Mouse (Mus musculus) embryonic fibroblast, embryonic 13.5 days (primary cell): ENCODE data around the gene L1cam. TPM values are rescaled to one million over a fixed set of nuclear protein-coding genes. Genes with fewer than 3 reads are reported as not detected.

Experiments used
- H3K27ac ChIP-seq: 2 replicates; pipeline ENCODE4 v1.5.1; 2012; ENCODE audit warnings: low read length, control low read depth, inconsistent platforms; ENCODE audit not compliant: insufficient read depth
- H3K4me1 ChIP-seq: 2 replicates; pipeline ENCODE4 v1.6.1; 2011; ENCODE audit warnings: low read length; ENCODE audit not compliant: control insufficient read depth, insufficient read depth
- H3K4me3 ChIP-seq: 2 replicates; pipeline ENCODE4 v1.5.1; 2011; ENCODE audit warnings: mild to moderate bottlenecking, control low read depth, low read length; ENCODE audit not compliant: insufficient read depth
- CTCF ChIP-seq: IDR thresholded peaks from 2 replicates; pipeline ENCODE4 v1.5.1; 2011; ENCODE audit warnings: mild to moderate bottlenecking, control low read depth, low read length, moderate library complexity, borderline replicate concordance; ENCODE audit not compliant: insufficient read depth
- POLR2A ChIP-seq: IDR thresholded peaks from 2 replicates; pipeline ENCODE4 v1.6.1; 2011; ENCODE audit warnings: low read depth, mild to moderate bottlenecking, control low read depth, low read length, moderate library complexity
- polyA plus RNA-seq: library from polyadenylated mRNA; stranded (reverse); fragments of >200 nt; gene quantifications from 2 replicates; pipeline ENCODE4 v1.2.4, GENCODE M21; 2011; ENCODE audit warnings: low read depth; ENCODE audit not compliant: missing spikeins, insufficient read length

L1cam gene
- polyA plus RNA-seq, 1 experiment, result 1.3 TPM

DNA sequence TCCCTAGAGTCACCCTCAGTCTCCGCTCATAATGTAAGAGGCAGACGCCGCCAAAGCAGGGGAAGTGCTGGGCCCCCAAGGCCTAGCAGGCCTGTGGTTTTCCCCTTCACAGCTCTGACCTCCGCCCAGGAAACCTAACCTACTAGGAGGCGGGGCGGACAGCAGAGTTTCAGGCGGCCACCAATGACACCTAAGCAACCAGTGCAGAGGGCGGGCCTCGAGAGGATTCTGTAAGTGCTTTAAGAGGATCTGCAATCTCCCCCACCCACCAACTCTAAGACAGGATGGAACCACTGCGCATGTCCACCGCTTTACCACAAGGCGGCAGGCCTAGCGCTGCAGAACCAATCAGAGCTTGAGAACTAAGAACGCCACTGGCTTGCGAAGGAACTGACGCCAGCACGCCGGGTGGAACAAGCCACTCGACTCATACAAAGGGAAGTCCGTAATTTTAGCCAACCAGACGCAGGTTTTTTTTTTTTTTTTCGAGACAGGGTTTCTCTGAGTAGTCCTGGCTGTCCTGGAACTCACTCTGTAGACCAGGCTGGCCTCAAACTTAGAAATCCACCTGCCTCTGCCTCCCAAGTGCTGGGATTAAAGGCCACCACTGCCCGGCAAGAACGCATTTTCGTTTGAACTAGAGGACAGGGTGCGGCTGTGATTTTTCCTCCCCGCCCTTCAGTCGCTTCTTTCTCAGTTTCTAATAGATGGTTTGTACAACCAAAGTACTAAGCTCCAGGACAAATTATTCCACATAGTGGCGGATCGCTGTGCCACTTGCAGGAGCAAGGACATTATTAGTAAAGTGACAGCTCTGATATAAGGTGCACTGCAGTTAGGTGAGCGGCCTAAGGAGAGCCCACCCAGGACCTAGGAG is 19.2 kb upstream of the L1cam start:
- no peak overlapping the region; the same call in 1 of the 2 replicates for H3K4me3 ChIP-seq
- TF ChIP-seq CTCF (no peak), POLR2A (peak; percentile 63)
- no peaks in the 10 kb centered on the region for H3K4me1 ChIP-seq
- H3K27ac ChIP-seq, result peak overlapping the region; percentile 45; the same call in 1 of the 2 replicates

DNA sequence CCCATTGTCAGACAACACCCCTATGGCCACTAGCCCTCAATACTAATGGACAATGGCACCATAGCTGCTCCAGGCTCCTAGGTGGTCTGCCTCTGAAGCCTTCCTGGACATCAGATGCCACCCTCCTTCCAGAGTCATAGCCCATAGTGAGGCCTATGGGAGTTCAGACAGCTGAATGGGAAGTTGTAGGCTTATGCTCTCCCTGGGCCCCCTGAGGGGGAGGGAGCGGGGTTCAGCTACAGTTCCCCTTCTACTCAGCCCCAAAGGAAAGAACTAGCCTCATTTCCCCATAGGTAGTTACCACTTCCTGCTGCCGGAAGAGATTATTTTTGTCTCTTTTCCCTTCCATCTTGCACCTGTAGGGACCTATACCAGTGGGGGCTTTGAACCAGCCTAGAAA is 15.7 kb upstream of the L1cam start:
- H3K4me3 ChIP-seq, result no peak overlapping the region
- H3K4me1 ChIP-seq, result no peaks in the 10 kb centered on the region
- no peak overlapping the region for H3K27ac ChIP-seq
- TF ChIP-seq CTCF, result no peak
- no peak for TF ChIP-seq POLR2A

DNA sequence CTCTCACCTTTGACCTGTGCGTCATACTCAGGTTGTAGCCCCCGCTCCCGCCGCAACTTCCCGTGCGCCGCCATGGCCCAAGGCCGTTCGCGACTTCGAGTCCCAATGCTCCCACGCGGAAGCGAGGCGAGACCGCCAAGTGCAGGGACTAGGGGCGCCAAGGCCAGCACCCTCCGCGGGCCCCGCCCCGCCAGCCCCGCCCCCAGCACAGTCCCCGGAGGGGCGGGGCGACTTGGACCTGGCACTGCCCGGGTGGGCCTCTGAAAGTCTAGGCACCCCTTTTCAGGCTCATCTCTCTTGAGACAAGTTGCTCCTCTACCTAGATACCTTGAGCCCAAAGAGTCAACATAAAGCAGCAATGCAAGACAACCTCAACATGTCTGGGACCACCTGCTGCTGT is 15.3 kb upstream of the L1cam start:
- Histone ChIP-seq H3K4me3 (no peak overlapping the region), H3K4me1 (no peaks in the 10 kb centered on the region), H3K27ac (no peak overlapping the region)
- TF ChIP-seq CTCF (no peak), POLR2A (no peak)

DNA sequence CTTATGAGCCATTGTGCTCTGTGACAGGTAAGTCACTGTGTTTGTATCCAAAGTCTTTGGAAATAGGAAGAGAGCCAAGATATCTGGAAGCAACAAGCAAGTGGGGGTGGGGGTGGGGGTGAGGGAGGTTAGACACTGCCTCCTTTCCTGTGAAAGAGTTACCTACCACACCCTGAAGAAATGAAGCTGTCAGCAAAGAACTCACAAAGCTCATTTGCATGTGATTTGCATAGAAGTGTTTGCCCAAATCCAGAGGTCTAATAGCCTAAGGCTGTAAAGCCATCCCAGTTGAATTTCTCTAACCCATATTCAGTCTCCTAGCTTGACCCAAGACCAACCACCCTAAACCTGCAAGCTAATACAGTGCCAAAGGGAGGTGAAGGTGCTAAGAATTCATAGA is 14.5 kb upstream of the L1cam start:
- no peaks in the 10 kb centered on the region for H3K4me1 ChIP-seq
- no peak overlapping the region for H3K4me3 ChIP-seq
- no peak overlapping the region for H3K27ac ChIP-seq
- TF ChIP-seq CTCF (no peak), POLR2A (no peak)

DNA sequence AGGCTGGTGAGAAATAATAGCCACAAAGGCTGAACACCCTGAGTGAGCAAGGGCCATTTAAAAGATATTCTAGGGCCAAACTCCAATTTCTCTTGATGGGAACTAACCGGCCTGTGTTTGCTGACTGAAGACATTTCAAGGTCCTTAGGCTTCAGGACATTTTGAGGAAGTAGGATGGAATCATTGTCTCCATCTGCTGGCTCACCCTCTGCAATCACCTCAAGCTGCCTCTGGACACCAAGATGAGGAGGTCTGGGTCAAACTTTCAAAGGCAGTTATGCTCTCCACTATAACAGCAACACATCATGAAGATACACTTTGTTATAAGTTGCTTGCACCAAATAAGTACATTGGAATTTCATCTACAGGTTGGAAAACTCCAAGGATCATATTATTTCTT is 14.1 kb upstream of the L1cam start:
- H3K4me1 ChIP-seq, result no peaks in the 10 kb centered on the region
- TF ChIP-seq CTCF, result no peak
- no peak for TF ChIP-seq POLR2A
- H3K27ac ChIP-seq, result no peak overlapping the region
- no peak overlapping the region for H3K4me3 ChIP-seq

DNA sequence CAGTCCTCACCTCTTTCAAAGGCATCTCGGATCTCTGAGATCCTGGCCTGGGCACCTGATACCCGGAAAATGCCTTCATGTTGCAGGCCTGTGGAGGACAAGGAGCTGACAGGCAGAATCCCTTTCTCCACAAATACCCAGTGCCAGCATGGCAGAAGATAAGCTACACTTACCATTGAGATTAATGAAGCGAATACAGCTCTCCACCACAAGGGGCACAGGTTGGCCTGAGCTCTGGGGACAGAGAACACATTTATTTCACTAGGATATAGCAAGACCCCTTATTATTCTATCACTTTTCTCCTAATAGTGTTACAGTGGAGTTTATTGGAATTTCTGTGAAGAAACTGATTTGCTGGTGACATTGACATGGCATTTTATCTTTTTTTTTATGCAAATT is 2.1 kb upstream of the L1cam start:
- no peaks in the 10 kb centered on the region for H3K4me1 ChIP-seq
- H3K4me3 ChIP-seq, result no peak overlapping the region
- no peak overlapping the region for H3K27ac ChIP-seq
- TF ChIP-seq CTCF, result no peak

DNA sequence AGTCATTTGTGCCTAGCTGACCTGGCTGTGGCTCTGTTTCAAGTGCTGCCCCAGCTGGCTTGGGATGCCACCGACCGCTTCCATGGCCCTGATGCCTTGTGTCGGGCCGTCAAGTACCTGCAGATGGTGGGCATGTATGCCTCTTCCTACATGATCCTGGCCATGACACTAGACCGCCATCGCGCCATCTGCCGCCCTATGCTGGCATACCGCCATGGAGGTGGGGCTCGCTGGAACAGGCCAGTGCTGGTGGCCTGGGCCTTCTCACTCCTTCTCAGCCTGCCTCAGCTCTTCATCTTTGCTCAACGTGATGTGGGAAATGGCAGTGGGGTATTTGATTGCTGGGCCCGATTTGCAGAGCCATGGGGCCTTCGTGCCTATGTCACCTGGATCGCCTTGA is 3.1 kb downstream of the L1cam start:
- H3K4me1 ChIP-seq, result no peaks in the 10 kb centered on the region
- no peak for TF ChIP-seq CTCF
- TF ChIP-seq POLR2A, result no peak
- H3K4me3 ChIP-seq, result no peak overlapping the region
- no peak overlapping the region for H3K27ac ChIP-seq

DNA sequence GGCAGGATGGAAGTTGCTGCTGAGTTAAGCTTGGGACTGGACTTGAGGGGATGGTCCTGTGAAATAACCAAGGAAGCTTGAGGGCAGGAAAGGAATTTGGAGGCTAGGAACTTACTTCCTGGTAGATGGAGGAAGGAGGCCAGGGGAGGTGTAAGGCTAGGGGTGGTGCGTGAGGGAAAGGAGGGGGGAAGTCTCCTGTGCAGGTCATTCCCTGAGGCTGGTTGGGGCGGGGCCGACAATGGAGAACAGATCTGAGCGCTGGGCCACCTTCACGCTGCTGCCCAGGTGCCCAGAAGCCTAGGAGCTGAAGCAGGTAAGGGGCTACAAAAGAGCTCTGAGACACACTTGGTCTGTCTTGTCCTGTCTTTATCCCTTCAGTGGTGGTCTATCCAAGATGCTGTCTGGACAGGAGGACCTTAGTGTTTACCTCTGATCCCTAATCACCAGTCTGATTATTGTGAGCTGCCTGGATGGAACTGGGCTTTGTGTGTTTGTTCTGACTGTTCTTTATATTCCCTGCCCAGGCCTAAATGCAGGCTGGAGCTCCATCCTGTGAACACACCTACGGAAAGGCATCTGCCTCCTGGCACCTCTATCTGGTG is 4.3 kb downstream of the L1cam start, which contains the start of gene Avpr2:
Gene Avpr2, plus strand, starts transcription at position 552 of the 602 bp plus-strand sequence.
- TF ChIP-seq POLR2A (no peak), CTCF (no peak)
- Histone ChIP-seq H3K4me3 (no peak within 1 kb of the TSS), H3K27ac (no peak within 1 kb of the TSS), H3K4me1 (no peaks in the 10 kb centered on the region)

DNA sequence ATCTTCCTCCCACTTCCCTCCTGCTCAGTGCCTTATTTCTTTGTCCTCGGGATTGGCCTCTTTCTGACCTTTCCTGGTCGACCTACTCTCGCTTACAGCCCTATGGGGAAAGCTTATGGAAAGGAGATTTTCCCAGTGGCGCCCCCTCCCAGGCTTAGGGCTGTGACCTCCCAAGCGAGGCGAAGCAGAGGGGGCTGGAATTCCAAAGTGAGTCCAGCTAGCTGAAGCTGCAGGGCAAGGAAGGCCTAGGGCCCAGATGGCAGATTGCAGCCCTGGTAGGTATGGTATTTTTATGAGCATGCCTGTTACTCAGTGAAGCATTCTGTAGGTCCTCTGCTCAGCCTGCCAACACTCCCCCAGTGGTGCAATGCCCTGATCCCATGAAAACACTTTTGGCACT is 14.4 kb downstream of the L1cam start:
- Histone ChIP-seq H3K27ac (no peak overlapping the region), H3K4me1 (no peaks in the 10 kb centered on the region), H3K4me3 (no peak overlapping the region)
- no peak for TF ChIP-seq POLR2A
- TF ChIP-seq CTCF, result no peak

DNA sequence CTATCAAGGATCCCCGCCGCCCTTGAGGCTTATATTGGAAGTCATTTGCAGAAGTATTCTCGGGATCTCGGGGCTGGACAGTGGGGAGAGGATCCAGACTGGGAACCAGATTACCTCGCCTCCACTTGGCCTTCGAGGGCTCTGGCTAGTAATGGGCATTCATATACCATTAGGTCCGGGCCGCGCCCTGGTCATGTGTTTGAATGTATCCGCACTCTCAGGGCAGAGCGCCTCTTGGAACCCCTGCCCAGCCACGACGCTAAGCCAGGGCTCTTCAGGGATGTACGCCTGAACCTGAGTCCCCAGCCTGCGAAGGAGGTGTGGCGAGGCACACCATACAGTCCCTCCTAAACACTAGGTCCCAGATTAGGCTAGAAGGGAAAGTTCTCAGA is 14.9 kb downstream of the L1cam start:
- Histone ChIP-seq H3K4me3 (0 out of 2 replicates have a peak overlapping the region, but pooled peaks have one; percentile 12), H3K4me1 (no peaks in the 10 kb centered on the region), H3K27ac (no peak overlapping the region)
- TF ChIP-seq POLR2A (no peak), CTCF (no peak)
